In genomic region chr17:21450138-21450704, GRCm38 (mm10) we compare ENCODE assay signal across 8 mouse cellular contexts. TPM values are rescaled to one million over a fixed set of nuclear protein-coding genes. Genes with fewer than 3 reads are reported as not detected.
DNase-seq lines count a peak whose midpoint lies in the region; ATAC-seq lines count a peak whose summit lies in the region.

Gene Zfp51 (plus strand): TSS chr17:21450374.

- peak within 1 kb of the TSS; percentile 86 for H3K4me2 ChIP-seq in heart, embryonic 13.5 days
- peak within 1 kb of the TSS; percentile 80 for H3K4me2 ChIP-seq in liver, embryonic 12.5 days
- peak within 1 kb of the TSS; percentile 55 for H3K4me2 ChIP-seq in stomach, embryonic 15.5 days

- H3K27me3 ChIP-seq in heart, embryonic 13.5 days (replicated peaks): no peaks in the 10 kb centered on the region; the same call in 1 of the 2 replicates
- no peaks in the 10 kb centered on the region for H3K27me3 ChIP-seq in liver, embryonic 12.5 days (replicated peaks)
- H3K27me3 ChIP-seq in stomach, embryonic 15.5 days (replicated peaks): no peaks in the 10 kb centered on the region

- H3K27ac ChIP-seq in brown adipose tissue, adult 24 weeks (replicated peaks; ENCODE audit: low read depth, low read length): peak within 1 kb of the TSS; percentile 79
- peak within 1 kb of the TSS; percentile 83 for H3K27ac ChIP-seq in heart, embryonic 13.5 days (replicated peaks)
- peak within 1 kb of the TSS; percentile 87 for H3K27ac ChIP-seq in liver, embryonic 12.5 days
- peak within 1 kb of the TSS; percentile 98 for H3K27ac ChIP-seq in stomach, embryonic 15.5 days

- H3K4me1 ChIP-seq in brown adipose tissue, adult 24 weeks (ENCODE audit: control insufficient read depth, insufficient read depth, insufficient read length, low read length): peaks cover 2% of the 10 kb centered on the region; the same call in 1 of the 2 replicates
- H3K4me1 ChIP-seq in heart, embryonic 13.5 days: peaks cover 7% of the 10 kb centered on the region
- H3K4me1 ChIP-seq in liver, embryonic 12.5 days: peaks cover 10% of the 10 kb centered on the region
- peaks cover 4% of the 10 kb centered on the region; the same call in 1 of the 2 replicates for H3K4me1 ChIP-seq in stomach, embryonic 15.5 days

- peak within 1 kb of the TSS; percentile 71 for H3K4me3 ChIP-seq in brown adipose tissue, adult 24 weeks (ENCODE audit: insufficient read depth, low read depth, low read length)
- peak within 1 kb of the TSS; percentile 75 for H3K4me3 ChIP-seq in heart, embryonic 13.5 days
- H3K4me3 ChIP-seq in liver, embryonic 12.5 days: peak within 1 kb of the TSS; percentile 78
- peak within 1 kb of the TSS; percentile 77 for H3K4me3 ChIP-seq in stomach, embryonic 15.5 days (replicated peaks)

- peak; percentile 99 for ATAC-seq in heart, embryonic 13.5 days (ENCODE audit: extremely low read depth, insufficient number of reproducible peaks, low FRiP score, low TSS enrichment)
- ATAC-seq in liver, embryonic 12.5 days: peak; percentile 100
- peak; percentile 100 for ATAC-seq in stomach, embryonic 15.5 days (ENCODE audit: insufficient read depth, low FRiP score, low read depth)

- H3K36me3 ChIP-seq in heart, embryonic 13.5 days: peaks cover 16% of the 10 kb centered on the region
- H3K36me3 ChIP-seq in liver, embryonic 12.5 days: peaks cover 11% of the 10 kb centered on the region
- H3K36me3 ChIP-seq in stomach, embryonic 15.5 days: no peaks in the 10 kb centered on the region

- DNase-seq in CD4-positive, CD25-positive, alpha-beta regulatory T cell, adult 2 months (ENCODE audit: low read depth, low spot score): peak; percentile 97
- peak; percentile 66 for DNase-seq in fat pad, adult 2 months (ENCODE audit: extremely low read depth, low read depth, low spot score)
- DNase-seq in kidney, postnatal 10 days: peak; percentile 96
- DNase-seq in natural killer cell, adult 2 months (ENCODE audit: low spot score in 2 of 2): peak; percentile 94 to 95

- H3K9me3 ChIP-seq in heart, embryonic 13.5 days: no peaks in the 10 kb centered on the region
- no peaks in the 10 kb centered on the region for H3K9me3 ChIP-seq in liver, embryonic 12.5 days (replicated peaks)
- no peaks in the 10 kb centered on the region for H3K9me3 ChIP-seq in stomach, embryonic 15.5 days

- H3K9ac ChIP-seq in heart, embryonic 13.5 days: peak within 1 kb of the TSS; percentile 82
- H3K9ac ChIP-seq in liver, embryonic 12.5 days: peak within 1 kb of the TSS; percentile 72
- H3K9ac ChIP-seq in stomach, embryonic 15.5 days: peak within 1 kb of the TSS; percentile 46

- under 1% methylated on average over 26 of the region's 26 CpGs for WGBS in heart, embryonic 13.5 days
- under 1% methylated on average over 26 of the region's 26 CpGs for WGBS in liver, embryonic 12.5 days (ENCODE audit: insufficient replicate concordance)
- WGBS in stomach, embryonic 15.5 days: under 1% methylated on average over 26 of the region's 26 CpGs

RNA-seq across cellular contexts. Expression of gene Zfp51, which starts in this region (rescaled TPM):
- 6.2 and 8.9 TPM in 2 replicates for polyA plus RNA-seq in brown adipose tissue, adult 24 weeks (2012; ENCODE audit: insufficient read depth, insufficient read length, missing spikeins)
- polyA plus RNA-seq in heart, embryonic 13.5 days (2015; fragmentation: Nextera tagmentation; extraction: Ambion mirVana): 10.1 and 10.5 TPM in 2 replicates
- polyA plus RNA-seq in liver, embryonic 12.5 days (2016; fragmentation: Nextera tagmentation; extraction: Ambion mirVana): 7.8 and 8.4 TPM in 2 replicates
- polyA plus RNA-seq in stomach, embryonic 15.5 days (2015; fragmentation: Nextera tagmentation; extraction: Ambion mirVana): 15.4 and 17.0 TPM in 2 replicates

Comparison
In these comparisons a context has a peak if more than half of its experiments do, and no peak if none do; other contexts are left out.
1. Peak in every context shown above with its lines: DNase-seq, ATAC-seq, H3K4me3 ChIP-seq and H3K27ac ChIP-seq.